Mouse (Mus musculus): ENCODE results near the gene Lmntd1. TPM values are rescaled to one million over a fixed set of nuclear protein-coding genes. Genes with fewer than 3 reads are reported as not detected.

The Lmntd1 gene
- polyA plus RNA-seq, 1 experiment from 2014 or later: 0.63 TPM

DNA sequence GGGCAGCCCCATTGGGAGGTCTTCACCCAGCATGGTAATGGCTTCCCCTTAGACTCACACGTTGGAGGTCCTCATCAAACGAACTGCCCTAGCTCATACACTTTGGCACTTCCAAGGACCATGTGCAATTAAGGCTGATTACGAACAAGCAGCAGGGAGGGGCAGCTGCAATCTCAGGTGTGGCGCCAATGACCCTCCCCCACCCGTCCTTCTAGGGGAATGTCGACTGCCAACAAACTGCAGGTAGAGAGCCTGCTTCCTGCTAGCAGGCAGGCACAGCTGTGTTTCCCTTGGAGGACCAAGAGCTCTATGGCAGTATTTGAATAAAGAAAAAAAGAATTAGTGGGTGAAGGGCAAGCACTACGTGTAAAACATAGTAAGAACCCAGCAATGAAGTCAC, 289.6 kb downstream of the Lmntd1 start:
- Histone ChIP-seq H3K27me3 (replicated peaks) (no peaks in the 10 kb centered on the region), H3K36me3 (no peaks in the 10 kb centered on the region), H3K9ac (replicated peaks) (no peak overlapping the region), H3K27ac (replicated peaks) (no peak overlapping the region), H3K9me3 (replicated peaks) (no peaks in the 10 kb centered on the region), H3K4me2 (no peak overlapping the region), H3K4me3 (replicated peaks) (no peak overlapping the region), H3K4me1 (no peaks in the 10 kb centered on the region)
- WGBS: 51% methylated on average over 7 of the region's 7 CpGs
- ATAC-seq (ENCODE audit: low FRiP score): no peak

DNA sequence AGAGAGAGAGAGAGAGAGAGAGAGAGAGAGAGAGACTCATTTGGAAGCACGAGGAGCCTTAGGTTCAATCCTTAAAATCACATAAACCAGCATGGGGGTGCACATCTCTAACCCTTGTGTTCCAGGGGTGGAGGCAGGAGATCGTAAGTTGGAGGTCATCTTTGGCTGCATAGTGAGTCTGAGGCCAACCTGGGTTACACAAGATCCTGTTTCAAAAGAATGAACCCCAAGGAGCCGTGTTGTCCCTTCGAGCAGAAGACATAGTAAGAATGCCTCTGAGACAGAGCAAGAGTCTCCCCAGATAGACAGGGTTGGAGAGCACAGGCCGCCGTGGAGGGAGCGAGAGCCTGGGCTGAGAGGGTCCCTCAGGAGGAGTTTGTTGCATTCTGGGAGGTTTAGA, 291.9 kb downstream of the Lmntd1 start:
- WGBS: 89% methylated on average over 7 of the region's 7 CpGs
- no peaks in the 10 kb centered on the region for H3K9me3 ChIP-seq (replicated peaks)
- no peak overlapping the region for H3K27ac ChIP-seq (replicated peaks)
- H3K4me1 ChIP-seq: no peaks in the 10 kb centered on the region
- H3K36me3 ChIP-seq: no peaks in the 10 kb centered on the region
- no peak overlapping the region for H3K4me3 ChIP-seq (replicated peaks)
- H3K4me2 ChIP-seq: no peak overlapping the region
- H3K9ac ChIP-seq (replicated peaks): no peak overlapping the region
- no peaks in the 10 kb centered on the region for H3K27me3 ChIP-seq (replicated peaks)
- no peak for ATAC-seq (ENCODE audit: low FRiP score)

DNA sequence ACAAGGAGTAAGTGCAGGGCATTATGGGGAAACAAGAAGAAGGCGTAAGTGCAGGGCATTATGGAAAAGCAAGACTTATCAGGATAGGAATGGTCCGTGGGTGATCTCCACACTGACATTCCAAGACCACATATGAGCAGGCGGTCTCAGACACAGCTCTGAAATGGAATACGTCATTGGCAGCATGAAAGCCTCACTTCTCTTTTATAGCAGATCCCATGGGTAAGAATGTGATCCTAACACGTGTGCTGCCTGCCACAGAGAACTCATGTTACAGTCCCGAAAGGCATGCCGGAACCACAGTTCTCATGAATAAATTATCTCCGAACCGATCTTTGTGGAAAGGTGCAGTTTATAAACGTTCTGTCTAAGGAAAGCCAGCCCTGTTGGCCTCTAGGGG, 294.0 kb downstream of the Lmntd1 start:
- 67% methylated on average over 10 of the region's 10 CpGs for WGBS
- no peak overlapping the region for H3K9ac ChIP-seq (replicated peaks)
- ATAC-seq (ENCODE audit: low FRiP score): no peak

More for the DNA sequence above, 294.0 kb downstream of the Lmntd1 start:
- H3K9me3 ChIP-seq (replicated peaks): no peaks in the 10 kb centered on the region
- H3K4me1 ChIP-seq: no peaks in the 10 kb centered on the region
- H3K27ac ChIP-seq (replicated peaks): no peak overlapping the region
- no peaks in the 10 kb centered on the region for H3K27me3 ChIP-seq (replicated peaks)
- H3K4me2 ChIP-seq: no peak overlapping the region
- no peaks in the 10 kb centered on the region for H3K36me3 ChIP-seq
- H3K4me3 ChIP-seq (replicated peaks): no peak overlapping the region

Other genes with a start within 250 kb of the Lmntd1 start
- not detected in 2 replicates for gene Tuba3b, start 1.4 kb upstream of the Lmntd1 start, polyA plus RNA-seq (2015; fragmentation: Nextera tagmentation; extraction: Ambion mirVana)
- gene Rassf8, start 132.4 kb upstream of the Lmntd1 start, polyA plus RNA-seq (2015; fragmentation: Nextera tagmentation; extraction: Ambion mirVana): 5.3 TPM in 2 replicates

All from neural tube, embryonic 15.5 days (tissue).